In genomic region chr14:105631681-105632031, GRCm38 (mm10) we compare ENCODE assay signal across 11 mouse cellular contexts.
DNase-seq lines count a peak whose midpoint lies in the region; ATAC-seq and TF ChIP-seq lines count a peak whose summit lies in the region.
"Had no signal": no experiment of that assay in that cellular context is flagged by ENCODE, and none has a peak within 500 bp of the region (broad histone marks: within the 10 kb centered on the region; RNA-seq: fewer than 3 reads in every experiment).

No protein-coding gene starts in this region.

- peak; percentile 89 for DNase-seq in brain, embryonic 14.5 days (ENCODE audit: low read depth)
- DNase-seq in forebrain, embryonic 14.5 days (ENCODE audit: low spot score): peak; percentile 76
- peak; percentile 29 to 53 for DNase-seq in layer of hippocampus, adult 2 months (ENCODE audit: low spot score in 2 of 2)
- no peak for DNase-seq in lung, postnatal 36 days
- no peak for DNase-seq in spleen, postnatal 14 days (ENCODE audit: low spot score in 2 of 2)
- DNase-seq in adrenal gland, adult 8-10 months: no peak
- DNase-seq: cerebellum, adult 11 months; kidney, postnatal 4 days; liver, embryonic 13.5 days; thymus, postnatal 25 days had no signal

- no peaks in the 10 kb centered on the region for H3K9me3 ChIP-seq in forebrain, embryonic 14.5 days (replicated peaks; ENCODE audit: control insufficient read depth, low read length)
- no peaks in the 10 kb centered on the region for H3K9me3 ChIP-seq in neural tube, embryonic 14.5 days (ENCODE audit: control insufficient read depth, low read length)
- H3K9me3 ChIP-seq: liver, embryonic 13.5 days had no signal

- no peaks in the 10 kb centered on the region for H3K27me3 ChIP-seq in forebrain, embryonic 14.5 days (replicated peaks; ENCODE audit: control insufficient read depth, insufficient read depth, low read length)
- no peaks in the 10 kb centered on the region for H3K27me3 ChIP-seq in neural tube, embryonic 14.5 days (ENCODE audit: control insufficient read depth, insufficient read depth, low read length)
- H3K27me3 ChIP-seq: liver, embryonic 13.5 days had no signal

- peak overlapping the region; percentile 34; the same call in 1 of the 2 replicates for H3K4me2 ChIP-seq in forebrain, embryonic 14.5 days (ENCODE audit: low read length)
- H3K4me2 ChIP-seq in neural tube, embryonic 14.5 days (ENCODE audit: low read depth, low read length): peak overlapping the region; percentile 15; the same call in 1 of the 2 replicates
- H3K4me2 ChIP-seq: liver, embryonic 13.5 days had no signal

- H3K36me3 ChIP-seq in forebrain, embryonic 14.5 days (ENCODE audit: control insufficient read depth, insufficient read depth, low read length): no peaks in the 10 kb centered on the region
- no peaks in the 10 kb centered on the region for H3K36me3 ChIP-seq in neural tube, embryonic 14.5 days (ENCODE audit: control insufficient read depth, insufficient read depth, low read length)
- H3K36me3 ChIP-seq: liver, embryonic 13.5 days had no signal

- ATAC-seq in forebrain, embryonic 14.5 days: peak; percentile 76
- ATAC-seq in neural tube, embryonic 14.5 days (ENCODE audit: low read depth): peak; percentile 63; the same call in 1 of the 2 replicates

- no peak overlapping the region for H3K9ac ChIP-seq in forebrain, embryonic 14.5 days (ENCODE audit: low read length)
- no peak overlapping the region for H3K9ac ChIP-seq in neural tube, embryonic 14.5 days (replicated peaks; ENCODE audit: low read depth, low read length)
- H3K9ac ChIP-seq: liver, embryonic 13.5 days had no signal

- TF ChIP-seq CTCF in brain, embryonic 14.5 days (IDR thresholded peaks at IDR 0.05; ENCODE audit: borderline replicate concordance, extremely low read depth, insufficient read depth, insufficient read length): no peak
- TF ChIP-seq CTCF in layer of hippocampus, adult 2 months (conservative IDR thresholded peaks at IDR 0.05): no peak

- 18% methylated on average over 5 of the region's 5 CpGs for WGBS in forebrain, embryonic 14.5 days
- WGBS in neural tube, embryonic 14.5 days: 46% methylated on average over 5 of the region's 5 CpGs

- peak overlapping the region; percentile 45 for H3K27ac ChIP-seq in forebrain, embryonic 14.5 days (ENCODE audit: low read depth, low read length)
- H3K27ac ChIP-seq in layer of hippocampus, adult 2 months: peak overlapping the region; percentile 95
- peak overlapping the region; percentile 25; the same call in 1 of the 2 replicates for H3K27ac ChIP-seq in neural tube, embryonic 14.5 days (ENCODE audit: low read depth, low read length)
- H3K27ac ChIP-seq: liver, embryonic 13.5 days had no signal

- TF ChIP-seq POLR2A in brain, embryonic 14.5 days (IDR thresholded peaks at IDR 0.05; ENCODE audit: borderline replicate concordance, extremely low read depth, insufficient read depth, insufficient read length, poor library complexity, severe bottlenecking): no peak

- peaks cover 17% of the 10 kb centered on the region for H3K4me1 ChIP-seq in forebrain, embryonic 14.5 days (ENCODE audit: control insufficient read depth, insufficient read depth, low read length)
- H3K4me1 ChIP-seq in neural tube, embryonic 14.5 days (ENCODE audit: control insufficient read depth, insufficient read depth, low read length): peaks cover 7% of the 10 kb centered on the region; the same call in 1 of the 2 replicates
- H3K4me1 ChIP-seq: liver, embryonic 13.5 days had no signal

- H3K4me3 ChIP-seq in forebrain, embryonic 14.5 days (ENCODE audit: low read depth, low read length): no peak overlapping the region
- peak overlapping the region; percentile 40 for H3K4me3 ChIP-seq in layer of hippocampus, adult 2 months
- H3K4me3 ChIP-seq in neural tube, embryonic 14.5 days (ENCODE audit: low read depth, low read length): no peak overlapping the region
- H3K4me3 ChIP-seq: liver, embryonic 13.5 days had no signal

Comparison
In these comparisons a context has a peak if more than half of its experiments do, and no peak if none do; other contexts are left out.
1. DNase-seq: peak in brain, embryonic 14.5 days (single experiment), forebrain, embryonic 14.5 days (single experiment) and layer of hippocampus, adult 2 months (2 of 2); none in lung, postnatal 36 days (single experiment), spleen, postnatal 14 days (0 of 2) and adrenal gland, adult 8-10 months (single experiment).
2. H3K27ac ChIP-seq: peak in every context shown above with its lines; median percentile 95 in layer of hippocampus, adult 2 months; 45 in forebrain, embryonic 14.5 days; 25 in neural tube, embryonic 14.5 days.